Mouse (Mus musculus) spleen, postnatal 14 days (tissue): ENCODE measurements around the gene Shisal1.

Source experiments
- DNase-seq, 2 experiments: peaks; one replicate each; pipeline ENCODE4 v3.0.0; 2021 to 2022; ENCODE audit warnings: low spot score in 2 of 2

Gene Shisal1

GRCm38 (mm10) chr15:84425733-84426132 is 21.2 kb downstream of the Shisal1 start:
- no peak for DNase-seq

- no peak for DNase-seq
Observed at GRCm38 (mm10) chr15:84423781-84424180, 23.1 kb downstream of the Shisal1 start.

- DNase-seq = no peak
Observed at GRCm38 (mm10) chr15:84418266-84418610, 28.7 kb downstream of the Shisal1 start.

GRCm38 (mm10) chr15:84417592-84418265 is 29.2 kb downstream of the Shisal1 start:
- DNase-seq = no peak

GRCm38 (mm10) chr15:84417017-84417416 is 29.9 kb downstream of the Shisal1 start:
- DNase-seq = no peak

- DNase-seq = no peak
Observed at GRCm38 (mm10) chr15:84414040-84414848, 32.7 kb downstream of the Shisal1 start.

GRCm38 (mm10) chr15:84412409-84412808 is 34.5 kb downstream of the Shisal1 start:
- DNase-seq = peak; percentile 18 to 46

- DNase-seq = no peak
Observed at GRCm38 (mm10) chr15:84410052-84410451, 36.8 kb downstream of the Shisal1 start.

- DNase-seq = no peak
Observed at GRCm38 (mm10) chr15:84408576-84408975, 38.3 kb downstream of the Shisal1 start.

GRCm38 (mm10) chr15:84405759-84406158 is 41.1 kb downstream of the Shisal1 start:
- no peak for DNase-seq

GRCm38 (mm10) chr15:84403454-84404113 is 43.3 kb downstream of the Shisal1 start:
- DNase-seq = no peak

- DNase-seq = no peak
Observed at GRCm38 (mm10) chr15:84398617-84399016, 48.3 kb downstream of the Shisal1 start.

GRCm38 (mm10) chr15:84397663-84398169 is 49.2 kb downstream of the Shisal1 start:
- no peak for DNase-seq

GRCm38 (mm10) chr15:84395341-84396067 is 51.4 kb downstream of the Shisal1 start:
- no peak for DNase-seq

- DNase-seq = no peak
Observed at GRCm38 (mm10) chr15:84393341-84393740, 53.6 kb downstream of the Shisal1 start.

- no peak for DNase-seq
Observed at GRCm38 (mm10) chr15:84392840-84393239, 54.1 kb downstream of the Shisal1 start.

- no peak for DNase-seq
Observed at GRCm38 (mm10) chr15:84392131-84392530, 54.8 kb downstream of the Shisal1 start.

GRCm38 (mm10) chr15:84388698-84389131 is 58.2 kb downstream of the Shisal1 start:
- no peak for DNase-seq

- no peak for DNase-seq
Observed at GRCm38 (mm10) chr15:84385995-84386565, 60.8 kb downstream of the Shisal1 start.

GRCm38 (mm10) chr15:84384066-84384465 is 62.8 kb downstream of the Shisal1 start:
- DNase-seq = no peak

- no peak for DNase-seq
Observed at GRCm38 (mm10) chr15:84380181-84380580, 66.7 kb downstream of the Shisal1 start.
